Mouse (Mus musculus): ENCODE results near the gene Efnb3. TPM values are rescaled to one million over a fixed set of nuclear protein-coding genes. Genes with fewer than 3 reads are reported as not detected.
"Not testable (repeated sequence)": the region's sequence is repeated elsewhere in the genome, so short reads cannot be mapped to it uniquely, and the experiment has no call there.

Efnb3 gene
- polyA plus RNA-seq, 1 experiment from 2014 or later, result 56.2 TPM

GRCm38 (mm10) chr11:69547071-69547470 is 12.9 kb downstream of the Efnb3 start:
- H3K9ac ChIP-seq, result peak overlapping the region; percentile 82
- H3K9me3 ChIP-seq, result no peaks in the 10 kb centered on the region
- peaks cover 25% of the 10 kb centered on the region for H3K27me3 ChIP-seq (replicated peaks)
- H3K4me2 ChIP-seq, result peak overlapping the region; percentile 93
- peak overlapping the region; percentile 61 for H3K4me3 ChIP-seq
- H3K36me3 ChIP-seq, result no peaks in the 10 kb centered on the region
- peak overlapping the region; percentile 70 for H3K27ac ChIP-seq (replicated peaks)
- ATAC-seq (ENCODE audit: extremely low read depth, insufficient number of reproducible peaks, low FRiP score, low TSS enrichment), result no peak
- H3K4me1 ChIP-seq, result peaks cover 14% of the 10 kb centered on the region
- 7% methylated on average over 15 of the region's 15 CpGs for WGBS

- peak overlapping the region; percentile 70 for H3K27ac ChIP-seq (replicated peaks)
- no peaks in the 10 kb centered on the region for H3K9me3 ChIP-seq
- H3K36me3 ChIP-seq, result no peaks in the 10 kb centered on the region
- H3K4me1 ChIP-seq, result peaks cover 14% of the 10 kb centered on the region
- peak; percentile 59; the same call in 1 of the 2 replicates for ATAC-seq (ENCODE audit: extremely low read depth, insufficient number of reproducible peaks, low FRiP score, low TSS enrichment)
- H3K4me2 ChIP-seq, result peak overlapping the region; percentile 93
- H3K9ac ChIP-seq, result peak overlapping the region; percentile 82
- under 1% methylated on average over 44 of the region's 44 CpGs for WGBS
- H3K27me3 ChIP-seq (replicated peaks), result peaks cover 25% of the 10 kb centered on the region
- peak overlapping the region; percentile 61 for H3K4me3 ChIP-seq
Observed at GRCm38 (mm10) chr11:69546423-69547053, 13.5 kb downstream of the Efnb3 start.

GRCm38 (mm10) chr11:69545957-69546356 is 14.0 kb downstream of the Efnb3 start:
- H3K27ac ChIP-seq (replicated peaks), result peak overlapping the region; percentile 70

GRCm38 (mm10) chr11:69543598-69543997 is 16.4 kb downstream of the Efnb3 start:
- Histone ChIP-seq H3K27me3 (replicated peaks) (peaks cover 16% of the 10 kb centered on the region), H3K9ac (no peak overlapping the region), H3K27ac (replicated peaks) (no peak overlapping the region), H3K4me2 (no peak overlapping the region), H3K9me3 (no peaks in the 10 kb centered on the region), H3K36me3 (no peaks in the 10 kb centered on the region), H3K4me3 (no peak overlapping the region), H3K4me1 (peaks cover 14% of the 10 kb centered on the region)
- WGBS, result 40% methylated on average over 3 of the region's 3 CpGs
- no peak for ATAC-seq (ENCODE audit: extremely low read depth, insufficient number of reproducible peaks, low FRiP score, low TSS enrichment)

More at GRCm38 (mm10) chr11:69545957-69546356, 14.0 kb downstream of the Efnb3 start:
- Histone ChIP-seq H3K27me3 (replicated peaks) (peaks cover 25% of the 10 kb centered on the region), H3K9me3 (no peaks in the 10 kb centered on the region), H3K4me3 (peak overlapping the region; percentile 61), H3K4me2 (peak overlapping the region; percentile 93), H3K4me1 (peaks cover 14% of the 10 kb centered on the region), H3K36me3 (no peaks in the 10 kb centered on the region), H3K9ac (peak overlapping the region; percentile 82)
- ATAC-seq (ENCODE audit: extremely low read depth, insufficient number of reproducible peaks, low FRiP score, low TSS enrichment), result no peak
- WGBS, result 28% methylated on average over 7 of the region's 7 CpGs

GRCm38 (mm10) chr11:69541741-69542140 is 18.3 kb downstream of the Efnb3 start:
- WGBS, result 41% methylated on average over 1 of the region's 3 CpGs
- not testable (repeated sequence) for H3K4me2 ChIP-seq; ATAC-seq (ENCODE audit: extremely low read depth, insufficient number of reproducible peaks, low FRiP score, low TSS enrichment); H3K27ac ChIP-seq (replicated peaks); H3K9me3 ChIP-seq; H3K27me3 ChIP-seq (replicated peaks); H3K4me1 ChIP-seq; H3K36me3 ChIP-seq; H3K4me3 ChIP-seq; H3K9ac ChIP-seq

- no peak overlapping the region for H3K4me2 ChIP-seq
- WGBS, result 64% methylated on average over 2 of the region's 2 CpGs
- H3K4me1 ChIP-seq, result no peaks in the 10 kb centered on the region
- H3K4me3 ChIP-seq, result no peak overlapping the region
- H3K9ac ChIP-seq, result no peak overlapping the region
- H3K27me3 ChIP-seq (replicated peaks), result peaks cover 4% of the 10 kb centered on the region
- no peaks in the 10 kb centered on the region for H3K36me3 ChIP-seq
- H3K27ac ChIP-seq (replicated peaks), result no peak overlapping the region
- no peaks in the 10 kb centered on the region for H3K9me3 ChIP-seq
- ATAC-seq (ENCODE audit: extremely low read depth, insufficient number of reproducible peaks, low FRiP score, low TSS enrichment), result no peak
Observed at GRCm38 (mm10) chr11:69540700-69541099, 19.3 kb downstream of the Efnb3 start.

GRCm38 (mm10) chr11:69534990-69535389 is 25.0 kb downstream of the Efnb3 start:
- H3K4me2 ChIP-seq, result no peak overlapping the region
- H3K9me3 ChIP-seq, result no peaks in the 10 kb centered on the region
- no peak overlapping the region for H3K4me3 ChIP-seq
- ATAC-seq (ENCODE audit: extremely low read depth, insufficient number of reproducible peaks, low FRiP score, low TSS enrichment), result no peak
- 70% methylated on average over 1 of the region's 1 CpGs for WGBS
- H3K27ac ChIP-seq (replicated peaks), result no peak overlapping the region
- H3K4me1 ChIP-seq, result no peaks in the 10 kb centered on the region
- H3K9ac ChIP-seq, result no peak overlapping the region
- no peaks in the 10 kb centered on the region for H3K36me3 ChIP-seq
- H3K27me3 ChIP-seq (replicated peaks), result peaks cover 4% of the 10 kb centered on the region; the same call in 1 of the 2 replicates

- Histone ChIP-seq H3K27me3 (replicated peaks) (peaks cover 8% of the 10 kb centered on the region), H3K36me3 (no peaks in the 10 kb centered on the region), H3K9me3 (no peaks in the 10 kb centered on the region), H3K4me2 (no peak overlapping the region), H3K4me1 (peaks cover 4% of the 10 kb centered on the region; the same call in 1 of the 2 replicates), H3K27ac (replicated peaks) (no peak overlapping the region), H3K4me3 (no peak overlapping the region), H3K9ac (no peak overlapping the region)
- 76% methylated on average over 7 of the region's 7 CpGs for WGBS
- no peak for ATAC-seq (ENCODE audit: extremely low read depth, insufficient number of reproducible peaks, low FRiP score, low TSS enrichment)
Observed at GRCm38 (mm10) chr11:69532480-69533150, 27.4 kb downstream of the Efnb3 start.

- not testable (repeated sequence) for H3K27ac ChIP-seq (replicated peaks); H3K9me3 ChIP-seq; H3K36me3 ChIP-seq; H3K4me3 ChIP-seq; ATAC-seq (ENCODE audit: extremely low read depth, insufficient number of reproducible peaks, low FRiP score, low TSS enrichment); H3K9ac ChIP-seq; H3K4me2 ChIP-seq
- WGBS, result 78% methylated on average over 6 of the region's 6 CpGs
- Histone ChIP-seq H3K27me3 (replicated peaks) (peaks cover 22% of the 10 kb centered on the region), H3K4me1 (peaks cover 12% of the 10 kb centered on the region; the same call in 1 of the 2 replicates)
Observed at GRCm38 (mm10) chr11:69530755-69531154, 29.2 kb downstream of the Efnb3 start.

- not testable (repeated sequence) for ATAC-seq (ENCODE audit: extremely low read depth, insufficient number of reproducible peaks, low FRiP score, low TSS enrichment); H3K36me3 ChIP-seq; H3K27ac ChIP-seq (replicated peaks); H3K9ac ChIP-seq; H3K4me2 ChIP-seq; H3K9me3 ChIP-seq; H3K4me3 ChIP-seq
- Histone ChIP-seq H3K27me3 (replicated peaks) (peaks cover 22% of the 10 kb centered on the region), H3K4me1 (peaks cover 12% of the 10 kb centered on the region; the same call in 1 of the 2 replicates)
- 87% methylated on average over 3 of the region's 3 CpGs for WGBS
Observed at GRCm38 (mm10) chr11:69530281-69530680, 29.7 kb downstream of the Efnb3 start.

GRCm38 (mm10) chr11:69528031-69528390 is 32.0 kb downstream of the Efnb3 start:
- Histone ChIP-seq H3K4me2 (no peak overlapping the region), H3K9me3 (no peaks in the 10 kb centered on the region), H3K27me3 (replicated peaks) (peaks cover 29% of the 10 kb centered on the region), H3K9ac (no peak overlapping the region), H3K36me3 (no peaks in the 10 kb centered on the region), H3K27ac (replicated peaks) (no peak overlapping the region), H3K4me3 (no peak overlapping the region), H3K4me1 (peaks cover 12% of the 10 kb centered on the region; the same call in 1 of the 2 replicates)
- no peak for ATAC-seq (ENCODE audit: extremely low read depth, insufficient number of reproducible peaks, low FRiP score, low TSS enrichment)
- 81% methylated on average over 4 of the region's 4 CpGs for WGBS
